Mouse (Mus musculus) gastrocnemius, postnatal 10 days (tissue): ENCODE data around the gene Gsap. TPM values are rescaled to one million over a fixed set of nuclear protein-coding genes. Genes with fewer than 3 reads are reported as not detected.

Source experiments
- DNase-seq: peaks from one replicate; pipeline ENCODE4 v3.0.0; 2021; ENCODE audit warnings: mixed read lengths
- long read RNA-seq, 2 experiments: library from polyadenylated mRNA; stranded (forward); transcript quantifications; one replicate each; pipeline ENCODE4 v2.0.0; 2021
- total RNA-seq, 2 experiments: library from RNA; stranded (reverse); gene quantifications; 2 replicates each; pipeline ENCODE4 v1.2.3; 2021

Gene Gsap
- total RNA-seq, result 1 to 10 TPM; 3.5 to 5.9 TPM
- long read RNA-seq, experiment 1, transcript Gsap-201 (31 exons, 3,745 nt), result major isoform, 6 of 11 reads
- long read RNA-seq, experiment 1, partial matches to known transcripts, result 1 of 11 reads
- long read RNA-seq, experiment 1, other reads (novel, unspliced or antisense), result 4 of 11 reads
- long read RNA-seq, experiment 2, partial matches to known transcripts, result 1 of 7 reads
- long read RNA-seq, experiment 2, other reads (novel, unspliced or antisense), result 2 of 7 reads

DNA sequence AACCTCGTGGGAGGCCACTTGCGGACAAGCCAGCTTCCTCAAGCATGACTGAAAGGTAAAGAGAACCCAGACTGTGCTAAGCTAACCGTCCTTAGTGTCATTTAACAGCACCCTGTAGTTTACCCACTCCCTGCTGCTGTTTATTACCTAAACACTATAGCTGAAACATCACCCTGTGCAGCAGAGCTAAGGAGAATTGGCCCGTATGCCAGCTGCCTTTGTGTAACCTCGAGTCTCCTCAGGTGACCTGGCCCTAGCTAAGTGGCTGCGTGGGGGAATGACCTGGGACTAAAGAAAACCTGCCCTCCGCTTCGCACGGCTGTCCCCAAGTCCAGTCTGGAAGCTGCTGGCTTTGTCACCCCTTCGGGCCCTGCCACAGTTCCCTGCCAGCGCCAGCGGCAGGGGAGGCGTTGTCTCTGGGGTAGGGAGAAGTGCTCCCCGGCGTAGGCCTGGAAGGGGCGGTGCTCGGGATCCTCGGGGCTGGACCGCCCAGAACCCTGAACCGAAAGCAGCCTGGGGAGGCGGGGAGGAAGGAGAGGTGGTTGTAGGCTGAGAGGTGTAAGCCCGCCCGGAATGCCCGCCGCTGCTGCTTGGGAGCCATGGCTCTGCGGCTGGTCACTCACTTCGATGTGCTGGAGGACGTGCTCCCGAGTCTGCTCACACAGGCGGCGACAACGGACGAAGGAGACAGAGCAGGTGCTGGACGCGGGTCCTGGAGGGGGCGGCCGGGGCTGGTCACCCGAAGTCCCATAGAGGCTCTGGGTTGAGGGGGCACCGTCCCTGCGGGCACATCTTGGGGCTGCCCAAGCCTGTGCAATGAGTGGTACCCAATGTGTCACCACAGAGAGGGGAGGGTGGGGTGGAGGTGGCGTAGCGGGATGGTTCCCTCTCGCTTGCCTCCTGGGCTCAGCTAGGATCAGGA lies at the start of gene Gsap:
TSS of gene Gsap (plus strand) at position 492 of the 922 bp plus-strand sequence.
- peak; percentile 62 for DNase-seq

GRCm38 (mm10) chr5:21136575-21136974 lies 49.5 kb upstream of the Gsap start:
- no peak for DNase-seq

DNA sequence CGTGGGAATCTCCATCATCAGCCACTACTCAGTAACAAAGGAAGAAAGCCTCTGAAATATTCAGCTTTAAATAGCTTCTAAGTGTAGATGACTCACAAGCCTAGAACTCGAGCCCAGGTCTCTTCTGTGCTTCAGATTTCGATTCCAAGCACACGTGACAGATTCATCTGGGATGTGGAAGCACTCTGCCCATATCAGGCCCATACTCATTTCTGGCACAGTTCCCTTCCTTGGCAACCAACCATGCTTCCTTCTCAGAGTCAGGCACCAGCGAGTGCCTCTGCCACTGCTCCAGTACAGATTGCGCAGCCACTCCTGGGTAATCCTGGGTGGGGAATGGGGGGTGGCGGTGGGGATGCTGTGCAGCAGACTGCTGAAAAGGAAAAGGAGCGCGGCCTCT lies 46.5 kb upstream of the Gsap start:
- peak; percentile 58 for DNase-seq

DNA sequence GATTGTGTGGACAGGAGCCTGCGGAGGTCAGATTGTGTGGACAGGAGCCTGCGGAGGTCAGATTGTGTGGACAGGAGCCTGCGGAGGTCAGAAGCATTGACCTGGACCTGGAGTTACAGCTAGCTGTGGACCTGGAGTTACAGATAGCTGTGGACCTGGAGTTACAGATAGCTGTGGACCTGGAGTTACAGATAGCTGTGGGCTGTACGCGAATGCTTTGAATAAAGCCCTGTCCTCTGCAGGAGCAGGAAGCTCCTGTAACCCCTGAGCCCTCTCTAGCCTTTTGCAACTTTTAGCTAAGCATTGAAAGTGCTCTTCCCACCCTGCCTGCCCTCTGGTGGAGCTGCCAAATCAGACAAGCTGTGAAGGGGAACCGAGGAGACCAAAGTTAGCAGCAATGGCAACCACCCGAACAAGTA lies 44.9 kb upstream of the Gsap start:
- DNase-seq, result peak; percentile 34

- no peak for DNase-seq
These were observed 44.4 kb upstream of the Gsap start for GRCm38 (mm10) chr5:21141626-21142025.

GRCm38 (mm10) chr5:21143032-21143431 lies 43.0 kb upstream of the Gsap start:
- no peak for DNase-seq

DNA sequence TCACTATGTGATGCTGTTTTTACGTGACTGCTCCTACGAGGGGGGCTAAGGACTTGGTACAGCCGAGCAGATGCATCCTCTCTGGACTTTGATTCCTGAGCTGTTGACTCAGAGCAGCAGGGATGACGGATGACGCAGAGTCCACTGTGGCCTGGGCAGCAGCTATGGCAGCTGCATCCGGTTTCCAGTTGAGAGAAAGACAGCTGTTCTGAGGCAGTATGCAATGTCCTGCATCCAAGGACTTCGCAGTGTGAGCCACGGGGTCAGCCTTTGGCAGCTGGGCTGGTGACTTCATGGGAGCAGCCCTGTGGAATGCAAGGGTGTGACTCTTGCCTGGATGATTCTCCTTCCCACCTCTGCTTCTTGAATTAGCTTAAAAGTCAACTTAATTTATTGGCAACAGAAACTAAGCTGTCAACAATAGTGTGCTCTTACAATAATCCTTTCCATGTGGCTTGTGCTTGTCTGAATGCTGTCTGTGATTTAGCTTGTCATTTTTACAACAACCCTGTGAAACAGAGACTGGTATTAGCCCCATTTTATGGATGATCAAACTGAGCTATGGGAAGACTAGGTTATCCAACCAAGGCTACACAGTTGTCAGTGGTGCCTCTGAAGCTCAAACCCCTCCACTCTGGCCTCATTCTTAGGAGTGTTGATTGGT lies 41.4 kb upstream of the Gsap start:
- DNase-seq, result peak; percentile 63

GRCm38 (mm10) chr5:21148358-21148757 lies 37.7 kb upstream of the Gsap start:
- no peak for DNase-seq

- DNase-seq, result no peak
These were observed 32.4 kb upstream of the Gsap start for GRCm38 (mm10) chr5:21153672-21154071.

GRCm38 (mm10) chr5:21156770-21157169 lies 29.3 kb upstream of the Gsap start:
- DNase-seq, result no peak

DNA sequence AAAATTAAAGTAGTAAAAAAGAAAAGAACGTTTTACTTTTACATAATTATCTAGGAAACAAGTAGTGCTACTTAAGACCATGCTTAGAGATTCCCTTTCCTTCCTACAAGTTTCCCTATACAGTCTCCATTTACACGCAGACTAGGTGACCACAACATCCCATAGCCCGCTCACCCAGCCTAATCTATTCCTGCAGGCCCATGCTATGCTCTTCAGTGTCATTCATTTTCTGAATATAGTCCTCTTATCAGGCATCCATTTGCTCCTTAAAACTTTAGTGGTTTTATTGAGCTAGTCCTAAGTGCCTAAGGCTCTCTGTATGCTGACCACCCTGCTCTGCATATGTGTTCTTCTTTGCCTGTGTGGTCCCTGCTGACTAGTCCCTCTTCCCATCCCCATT lies 26.5 kb upstream of the Gsap start:
- DNase-seq, result no peak

- DNase-seq, result no peak
These were observed 25.3 kb upstream of the Gsap start for GRCm38 (mm10) chr5:21160781-21161180.

DNA sequence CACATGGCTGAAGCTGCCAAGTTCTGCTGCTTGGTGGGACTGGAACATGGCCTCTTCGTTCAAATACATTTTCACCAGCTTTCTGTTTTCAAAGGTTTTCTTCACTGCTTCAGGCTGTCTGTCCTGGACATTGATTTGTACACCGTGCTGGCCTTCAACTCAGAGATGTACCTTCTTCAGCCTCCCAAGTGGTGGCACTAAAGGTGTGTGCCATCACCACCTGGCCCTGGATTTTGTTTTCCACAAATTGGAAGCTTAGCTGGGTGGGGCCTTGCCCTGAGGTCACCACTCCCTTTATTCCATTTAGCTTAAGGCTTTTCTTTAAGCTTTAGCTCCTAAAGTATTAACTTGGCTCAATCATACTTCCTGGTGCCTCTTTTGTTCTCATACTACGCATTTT lies 22.6 kb upstream of the Gsap start:
- DNase-seq, result no peak

DNA sequence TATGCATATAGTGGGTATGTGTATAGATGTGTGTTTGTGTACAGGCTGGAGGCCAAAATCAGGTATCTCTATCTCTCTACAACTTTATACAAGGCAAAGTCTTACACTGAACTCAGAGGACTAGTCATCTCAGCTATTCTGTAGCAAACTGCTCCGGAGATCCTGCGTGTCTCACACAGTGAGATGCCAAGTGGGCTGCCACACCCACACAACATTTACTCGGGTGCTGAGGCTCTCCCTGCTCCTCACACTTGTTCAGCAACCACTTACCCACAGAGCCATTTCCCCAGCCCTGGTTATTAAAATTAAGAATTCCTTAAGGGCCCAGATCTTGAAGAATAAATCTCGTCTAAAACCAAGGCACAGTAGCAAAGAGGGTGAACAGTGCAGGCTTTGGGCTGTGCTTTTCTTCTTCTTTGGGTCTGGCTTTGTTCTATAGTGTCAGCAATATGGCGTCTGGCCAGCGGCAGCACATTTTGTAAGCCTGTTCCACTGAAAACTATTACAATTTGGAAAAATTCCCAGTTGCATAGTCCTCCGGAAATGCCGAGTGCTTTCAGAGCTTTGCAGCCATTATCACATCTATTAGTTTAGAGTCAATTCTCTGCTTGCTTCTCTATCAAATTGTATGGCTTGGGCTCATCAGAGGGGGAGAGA lies 17.2 kb upstream of the Gsap start:
- DNase-seq, result peak; percentile 48

DNA sequence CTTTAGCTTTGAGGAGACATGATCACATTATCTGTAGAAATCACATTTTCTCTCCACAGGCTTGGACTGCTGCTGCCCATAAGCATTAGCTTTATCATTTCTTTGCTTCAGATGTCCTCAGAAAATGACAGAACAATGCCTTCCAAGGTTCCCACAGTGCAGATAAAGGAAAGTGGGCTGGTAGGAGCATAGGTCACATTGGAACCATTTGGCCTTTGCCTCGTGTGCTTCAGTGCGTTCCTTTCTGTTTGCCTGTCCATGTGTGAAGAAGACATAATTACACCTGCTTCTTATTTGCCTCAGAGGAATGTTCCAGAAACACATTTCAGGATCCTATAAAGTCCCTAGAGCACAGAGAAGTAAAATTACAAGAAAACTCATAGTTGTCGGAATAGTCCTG lies 16.7 kb upstream of the Gsap start:
- DNase-seq, result no peak

DNA sequence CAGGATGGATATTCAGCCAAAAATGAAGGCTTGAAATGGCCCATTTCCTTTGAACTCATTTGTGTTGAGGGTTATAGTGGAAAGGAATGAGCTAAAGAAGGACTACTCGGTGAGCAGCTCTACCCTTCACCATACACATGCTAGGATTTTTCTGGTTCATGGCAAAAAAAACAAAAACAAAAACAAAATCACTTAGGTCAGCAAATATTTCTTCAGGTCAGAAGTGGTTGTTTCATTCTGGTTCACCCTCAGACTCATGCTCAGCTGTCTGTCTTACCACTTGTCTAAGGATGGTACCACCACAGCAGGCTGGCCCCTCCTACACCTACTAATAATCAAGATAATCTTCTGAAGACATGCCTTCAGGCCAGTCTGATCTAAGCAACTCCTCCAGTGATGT lies 16.2 kb upstream of the Gsap start:
- no peak for DNase-seq

DNA sequence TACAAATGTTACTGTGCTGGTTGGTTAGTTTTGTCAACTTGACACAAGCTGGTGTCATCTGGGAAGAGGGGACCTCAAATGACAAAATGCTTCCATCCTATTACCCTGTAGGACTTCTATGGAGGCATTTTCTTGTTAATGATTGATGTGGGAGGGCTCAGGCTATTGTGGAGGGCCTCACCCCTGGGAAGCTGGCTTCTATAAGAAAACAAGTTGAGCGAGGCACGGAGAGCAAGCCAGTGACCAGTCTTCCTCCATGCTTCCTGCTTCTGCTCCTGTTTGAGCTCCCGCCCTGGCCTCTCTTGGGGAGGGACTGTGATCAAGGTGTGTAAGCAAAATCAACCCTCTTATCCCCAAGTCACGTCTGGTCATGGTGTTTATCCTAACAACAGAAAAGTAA lies 15.6 kb upstream of the Gsap start:
- no peak for DNase-seq

GRCm38 (mm10) chr5:21170898-21171297 lies 15.2 kb upstream of the Gsap start:
- no peak for DNase-seq

DNA sequence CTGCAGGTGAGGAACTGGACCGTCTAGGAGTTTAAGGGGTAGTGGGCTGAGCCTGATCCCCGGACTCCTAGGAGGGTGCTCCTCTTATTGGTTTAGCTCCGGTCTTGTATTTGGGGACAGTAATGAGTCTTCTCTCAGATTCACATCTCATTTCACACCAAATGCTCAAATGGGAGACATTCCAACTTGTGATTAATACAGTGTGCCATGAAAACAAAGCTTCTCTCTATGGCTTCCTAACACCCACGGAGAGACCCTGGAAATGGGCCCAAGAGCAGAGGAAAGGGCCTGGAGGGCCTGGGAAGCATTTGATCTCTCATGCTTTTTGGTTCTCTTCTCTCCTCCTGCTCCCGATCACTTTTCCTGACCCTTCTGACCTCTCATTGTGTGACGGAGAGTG lies 14.7 kb upstream of the Gsap start:
- DNase-seq, result no peak

DNA sequence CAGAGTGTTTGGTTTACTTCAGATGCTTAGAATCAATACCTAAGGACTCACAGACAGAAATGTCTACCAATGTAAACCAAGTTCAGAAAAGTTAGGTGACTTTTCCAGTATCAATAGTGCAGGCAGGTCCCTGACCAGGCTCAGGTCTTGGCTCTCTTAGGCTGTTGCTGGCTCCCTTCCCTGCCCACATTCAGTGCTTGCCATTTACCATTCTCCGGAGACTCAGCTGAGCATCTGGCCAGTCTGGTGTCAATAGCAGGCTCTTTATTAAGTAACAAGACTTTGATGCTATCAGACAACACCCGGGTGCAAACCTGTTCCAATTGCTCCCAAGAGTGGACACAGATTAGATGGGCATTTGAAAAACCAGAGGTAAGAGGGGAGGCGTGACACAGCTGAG lies 13.7 kb upstream of the Gsap start:
- DNase-seq, result no peak

- no peak for DNase-seq
These were observed 10.6 kb upstream of the Gsap start for GRCm38 (mm10) chr5:21175132-21176112.
